Mouse (Mus musculus): ENCODE measurements around the gene Hoxd4.

The Hoxd4 gene

DNA sequence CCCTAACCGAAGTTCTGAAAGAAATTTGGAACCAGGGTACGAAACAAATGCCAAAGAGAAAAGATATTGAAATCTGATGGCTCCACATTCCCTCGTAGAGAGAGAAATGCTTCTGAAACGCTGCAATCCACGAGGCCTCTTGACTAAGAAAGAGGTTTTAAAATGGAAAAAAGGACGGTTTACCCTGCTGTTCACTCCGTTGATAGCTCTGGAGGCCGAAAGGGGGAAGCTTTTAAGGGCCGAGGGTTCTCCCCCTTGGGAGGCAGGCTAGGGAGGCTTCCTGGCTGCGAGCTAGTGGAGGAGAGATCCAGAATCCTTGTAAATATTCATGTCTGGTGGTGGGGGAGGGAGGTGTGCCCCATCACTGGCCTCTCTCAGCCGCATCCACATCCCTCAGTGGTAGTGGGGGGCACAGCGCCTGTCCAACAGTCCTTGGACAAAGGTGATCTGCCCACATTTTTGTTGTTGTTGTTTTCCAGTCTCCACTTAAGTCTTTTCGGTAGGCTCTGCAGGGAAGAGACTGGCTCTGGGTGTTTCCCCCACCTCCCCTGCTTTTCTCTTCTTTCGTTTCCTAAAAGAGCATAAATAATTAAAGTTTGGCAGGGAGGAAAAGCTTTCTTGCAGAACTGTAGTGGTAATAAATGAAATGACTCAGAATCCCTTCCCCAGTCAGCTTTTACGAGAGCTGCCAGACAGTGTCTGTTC is 32.7 kb upstream of the Hoxd4 start, which contains the start of gene Hoxd11:
TSS of gene Hoxd11 (plus strand) at position 667 of the 705 bp plus-strand sequence.
- DNase-seq (ENCODE audit: low read depth, low spot score): no peak

DNA sequence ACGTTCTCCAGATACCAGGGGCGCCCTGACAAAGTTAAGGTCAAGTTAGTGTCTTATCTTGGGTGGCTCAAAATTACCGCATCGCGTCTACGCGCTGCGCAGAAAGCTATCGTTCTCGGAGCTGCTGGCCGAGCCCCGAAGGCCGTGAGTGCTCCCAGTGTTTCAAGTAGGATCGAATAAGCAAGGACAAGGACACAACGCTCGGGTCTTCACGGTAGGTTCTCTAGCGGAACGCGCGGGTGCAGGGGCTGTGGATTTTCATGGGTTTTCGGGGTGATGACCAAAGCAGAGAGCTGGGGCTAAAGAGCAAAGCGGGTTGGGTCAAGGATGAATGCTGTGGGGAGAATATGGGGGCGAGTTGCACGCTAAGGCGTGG is 32.1 kb upstream of the Hoxd4 start:
- no peak for DNase-seq (ENCODE audit: low read depth, low spot score)

DNA sequence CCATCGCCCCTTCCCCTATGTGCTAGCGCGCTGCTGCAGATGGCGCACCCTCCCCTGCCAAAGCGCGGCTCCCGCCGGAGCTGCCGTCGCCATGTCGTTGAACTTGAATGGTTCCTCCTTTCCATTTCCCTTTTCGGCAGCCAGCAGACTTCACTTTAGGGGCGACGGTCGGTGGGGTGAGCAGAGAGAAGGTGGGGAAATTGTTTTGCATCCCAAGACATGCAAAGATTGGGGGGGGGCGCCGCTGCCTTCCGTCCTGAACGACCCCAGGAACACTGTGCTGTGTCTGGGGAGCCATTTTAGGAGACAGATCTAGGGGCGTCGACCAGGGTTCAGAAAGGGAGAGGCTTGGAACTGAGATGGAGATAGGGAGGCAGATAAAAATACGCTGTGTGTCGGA is 31.7 kb upstream of the Hoxd4 start:
- DNase-seq (ENCODE audit: low read depth, low spot score): no peak

DNA sequence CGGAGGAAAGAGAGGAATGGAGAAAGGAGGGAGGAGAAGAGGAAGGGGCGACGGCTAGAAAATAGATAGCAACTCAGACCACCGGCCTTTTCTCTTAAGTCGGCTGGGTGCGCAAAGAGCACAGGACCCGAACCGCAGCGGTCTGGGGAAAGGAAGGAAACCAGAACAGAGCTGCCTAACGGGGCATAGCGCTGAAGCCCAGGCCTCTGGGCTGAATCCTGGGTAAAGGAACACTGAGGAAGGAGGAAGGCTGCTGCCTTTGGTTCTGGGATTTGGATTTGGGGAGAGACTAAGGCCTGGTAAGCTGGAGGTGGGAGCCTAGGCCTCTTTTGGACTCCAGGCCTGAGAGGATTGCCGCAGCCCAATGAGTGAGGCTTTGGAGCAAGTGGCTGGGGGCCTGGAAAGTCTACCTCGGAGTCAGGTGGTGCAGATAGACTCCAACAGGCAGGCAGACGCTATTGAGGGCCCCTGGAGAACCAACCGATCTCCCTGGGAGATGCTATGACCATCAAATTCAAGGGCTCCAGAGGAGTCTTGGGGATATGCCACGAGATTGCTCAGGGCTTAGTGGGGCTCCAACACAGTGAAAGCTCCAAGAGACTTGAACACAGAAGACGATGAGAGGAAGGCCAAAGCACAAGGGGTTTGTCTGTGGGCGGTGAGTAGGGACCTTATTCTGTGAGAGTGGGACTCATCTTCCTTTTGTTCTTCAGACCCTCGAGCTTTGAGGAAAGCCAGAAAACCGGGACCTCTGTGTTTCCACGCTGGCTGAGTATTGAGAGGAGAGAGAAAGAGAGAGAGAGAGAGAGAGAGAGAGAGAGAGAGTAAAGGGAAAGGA is 30.9 kb upstream of the Hoxd4 start:
- DNase-seq (ENCODE audit: low read depth, low spot score): no peak

DNA sequence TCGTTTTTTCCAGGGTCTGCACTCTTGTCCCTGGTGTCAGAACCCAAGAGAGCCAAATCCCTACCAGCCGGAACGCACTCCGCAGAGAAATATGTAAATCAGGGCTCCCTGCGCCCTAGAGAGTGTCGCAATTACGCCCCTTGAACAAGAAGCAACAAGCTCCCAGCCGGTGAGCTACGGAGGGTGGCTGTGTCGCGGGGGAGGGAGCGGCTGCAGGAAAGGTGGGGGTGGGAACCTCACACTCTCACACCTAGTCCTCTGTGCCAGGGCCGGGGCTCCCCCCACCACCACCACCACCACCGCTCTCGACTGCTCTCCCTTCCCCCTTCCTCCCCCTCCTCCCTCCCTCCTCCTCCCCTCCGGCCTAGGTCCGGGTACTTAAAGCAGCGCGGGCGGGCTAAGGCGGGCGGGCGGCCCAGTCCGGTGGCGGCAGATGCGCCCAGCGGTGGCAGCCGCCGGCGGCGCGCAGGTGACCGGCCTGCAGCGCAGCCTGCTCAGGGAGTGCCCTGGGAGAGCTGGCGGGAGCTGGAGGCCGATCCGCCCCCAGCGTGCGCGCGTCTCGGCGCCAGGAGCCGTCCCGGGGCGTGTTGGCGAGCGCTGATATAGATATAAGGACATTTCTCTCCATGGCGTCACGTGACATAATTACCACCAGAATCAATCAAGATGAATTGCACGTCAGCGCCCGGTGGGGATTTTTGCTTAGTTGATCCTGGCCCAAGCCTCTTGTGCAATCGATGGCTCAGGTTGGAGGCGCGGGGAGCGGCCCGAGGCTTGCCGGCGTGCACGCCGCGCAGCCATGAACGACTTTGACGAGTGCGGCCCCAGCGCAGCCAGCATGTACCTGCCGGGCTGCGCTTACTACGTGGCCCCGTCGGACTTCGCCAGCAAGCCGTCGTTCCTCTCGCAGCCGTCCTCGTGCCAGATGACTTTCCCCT is 29.9 kb upstream of the Hoxd4 start:
- no peak for DNase-seq (ENCODE audit: low read depth, low spot score)

DNA sequence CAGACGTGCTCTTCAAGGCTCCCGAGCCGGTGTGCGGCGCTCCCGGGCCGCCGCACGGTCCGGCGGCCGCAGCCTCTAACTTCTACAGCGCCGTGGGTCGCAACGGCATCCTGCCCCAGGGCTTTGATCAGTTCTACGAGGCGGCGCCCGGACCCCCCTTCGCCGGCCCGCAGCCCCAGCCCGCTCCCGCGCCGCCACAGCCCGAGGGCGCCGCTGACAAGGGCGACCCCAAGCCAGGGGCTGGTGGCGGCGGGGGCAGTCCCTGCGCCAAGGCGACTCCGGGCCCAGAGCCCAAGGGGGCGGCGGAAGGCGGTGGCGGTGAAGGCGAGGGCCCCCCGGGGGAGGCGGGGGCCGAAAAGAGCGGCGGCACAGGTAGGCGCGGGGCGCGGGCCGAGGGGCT is 28.9 kb upstream of the Hoxd4 start:
- no peak for DNase-seq (ENCODE audit: low read depth, low spot score)

DNA sequence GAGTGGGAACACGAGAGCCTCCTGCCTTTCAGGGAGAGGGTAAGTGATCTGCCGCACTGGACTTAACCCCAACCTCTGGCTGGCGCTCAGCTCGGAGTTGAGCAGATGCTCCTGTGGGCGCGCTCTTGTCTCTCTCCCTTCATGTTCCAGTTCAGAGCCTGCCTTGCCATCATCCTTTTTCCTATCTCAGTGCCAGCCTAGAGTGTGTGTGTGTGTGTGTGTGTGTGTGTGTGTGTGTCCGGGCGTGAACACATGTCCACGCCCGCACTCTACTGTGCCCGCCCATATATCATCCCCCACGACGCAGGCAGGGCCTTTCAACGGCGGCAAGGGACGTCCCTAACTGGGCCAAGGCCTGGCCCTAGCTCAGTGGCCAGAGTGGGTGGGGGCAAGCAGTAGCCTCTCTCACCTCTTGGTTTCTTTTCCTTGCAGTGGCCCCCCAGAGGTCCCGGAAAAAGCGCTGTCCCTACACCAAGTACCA is 28.2 kb upstream of the Hoxd4 start:
- no peak for DNase-seq (ENCODE audit: low read depth, low spot score)

DNA sequence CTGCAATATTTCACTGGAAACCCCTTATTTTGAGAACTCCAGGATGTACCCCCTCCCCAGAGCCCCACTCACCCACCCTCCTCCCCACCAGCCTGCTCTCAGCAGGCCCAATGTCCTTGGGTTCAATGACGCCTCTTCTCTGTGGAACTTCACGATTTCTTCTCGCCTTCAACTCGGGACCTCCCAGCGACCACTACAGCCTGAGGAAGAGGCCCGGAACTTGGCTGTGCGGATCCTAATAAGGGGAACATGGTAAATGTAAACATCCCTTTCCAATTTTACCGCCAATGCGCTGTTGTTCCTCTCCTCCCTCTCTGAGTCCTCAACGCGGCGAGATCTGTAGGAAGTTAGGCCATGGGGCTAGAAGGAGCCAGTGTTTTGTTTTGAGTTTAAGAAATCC is 27.6 kb upstream of the Hoxd4 start:
- no peak for DNase-seq (ENCODE audit: low read depth, low spot score)

DNA sequence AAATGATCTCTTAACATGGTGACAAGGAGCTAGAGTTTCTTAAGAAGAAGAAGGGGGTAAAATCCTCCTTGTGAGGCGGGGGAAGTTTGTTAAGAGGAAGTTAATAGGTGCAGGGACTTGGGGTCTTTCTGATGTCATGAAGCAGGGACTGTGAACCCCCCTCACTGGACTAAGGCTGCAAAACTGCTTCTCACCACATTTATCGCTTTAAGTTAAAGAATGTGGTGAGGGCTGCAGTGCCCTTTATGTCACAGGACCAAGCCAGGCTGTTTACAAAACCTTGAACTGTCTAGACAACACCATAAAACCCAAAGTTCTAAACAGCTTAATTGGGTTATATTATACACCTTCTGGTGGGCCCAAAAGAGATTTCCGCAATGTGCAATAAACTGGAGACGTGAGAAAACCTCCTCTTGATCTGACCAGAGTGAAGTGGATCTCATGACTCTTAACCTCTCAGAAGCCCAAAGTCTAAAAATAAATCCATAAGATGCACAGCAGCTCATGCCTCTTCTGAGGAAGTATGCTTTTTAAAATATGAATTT is 26.6 kb upstream of the Hoxd4 start:
- DNase-seq (ENCODE audit: low read depth, low spot score): no peak

DNA sequence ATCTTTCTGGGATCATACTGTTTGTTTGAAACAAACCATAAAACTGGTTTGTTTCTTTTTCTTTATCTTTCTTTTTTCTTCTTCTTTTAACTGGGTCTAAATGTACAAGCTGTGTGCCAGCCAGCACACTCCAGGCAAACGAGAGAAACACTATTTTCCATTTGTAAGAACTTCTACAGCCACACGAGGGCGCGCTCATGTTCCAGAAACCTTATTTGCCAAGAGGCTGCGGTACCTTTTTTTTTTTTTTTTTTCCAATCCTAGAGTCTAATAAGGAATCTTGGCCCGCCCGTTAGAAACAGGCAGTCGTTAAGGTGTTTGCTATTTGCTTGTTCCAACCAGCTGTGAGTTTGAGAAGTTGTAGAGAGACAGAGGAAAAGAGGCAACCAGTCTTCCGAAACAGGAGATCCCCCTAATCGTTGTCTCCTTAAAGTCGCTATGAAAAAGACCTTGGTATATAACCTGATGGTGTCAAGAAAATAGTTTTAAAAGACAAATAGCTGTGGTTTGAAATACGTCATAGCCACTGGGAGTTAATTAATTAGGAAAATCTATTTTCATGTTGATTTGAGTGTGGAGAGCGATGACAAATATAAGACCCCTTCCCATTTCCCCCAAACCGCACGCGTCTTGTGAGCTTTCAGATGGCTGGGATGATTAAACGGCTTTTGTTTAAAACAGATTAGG is 25.3 kb upstream of the Hoxd4 start:
- DNase-seq (ENCODE audit: low read depth, low spot score): peak; percentile 89

DNA sequence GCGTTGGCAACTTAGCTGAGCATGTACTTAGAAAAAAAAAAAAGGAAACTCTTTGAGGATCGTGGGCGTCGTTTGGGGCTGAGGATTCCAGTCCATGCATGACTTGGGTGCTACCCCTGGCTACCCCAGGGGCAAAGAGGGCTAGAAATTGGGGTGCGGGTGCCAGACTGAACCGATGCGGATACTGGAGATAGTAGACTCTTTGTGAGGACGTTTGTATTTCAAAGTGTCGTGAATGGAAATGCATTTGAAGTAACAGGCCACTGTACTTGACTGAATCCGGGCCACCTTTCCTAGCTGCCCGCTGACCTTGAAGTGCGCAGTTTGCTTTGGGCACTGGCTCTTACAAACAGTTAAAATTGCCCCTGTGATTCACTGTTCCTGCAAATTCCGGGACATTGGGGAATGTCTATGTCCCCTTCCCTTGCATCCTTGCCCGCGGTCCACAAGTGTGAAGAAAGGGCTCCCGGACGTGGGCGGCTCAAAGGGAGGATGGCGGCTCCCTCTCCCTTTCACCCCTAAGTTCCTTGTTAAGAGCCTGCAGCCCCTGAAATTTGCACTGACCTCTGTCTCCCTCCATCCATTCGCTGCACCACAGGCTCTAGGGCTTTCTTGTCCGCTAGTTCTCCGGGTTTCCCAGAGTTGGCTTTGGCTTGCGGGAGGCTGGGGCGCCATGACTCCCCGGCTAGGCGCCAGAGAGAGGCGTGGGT is 24.6 kb upstream of the Hoxd4 start:
- no peak for DNase-seq (ENCODE audit: low read depth, low spot score)

DNA sequence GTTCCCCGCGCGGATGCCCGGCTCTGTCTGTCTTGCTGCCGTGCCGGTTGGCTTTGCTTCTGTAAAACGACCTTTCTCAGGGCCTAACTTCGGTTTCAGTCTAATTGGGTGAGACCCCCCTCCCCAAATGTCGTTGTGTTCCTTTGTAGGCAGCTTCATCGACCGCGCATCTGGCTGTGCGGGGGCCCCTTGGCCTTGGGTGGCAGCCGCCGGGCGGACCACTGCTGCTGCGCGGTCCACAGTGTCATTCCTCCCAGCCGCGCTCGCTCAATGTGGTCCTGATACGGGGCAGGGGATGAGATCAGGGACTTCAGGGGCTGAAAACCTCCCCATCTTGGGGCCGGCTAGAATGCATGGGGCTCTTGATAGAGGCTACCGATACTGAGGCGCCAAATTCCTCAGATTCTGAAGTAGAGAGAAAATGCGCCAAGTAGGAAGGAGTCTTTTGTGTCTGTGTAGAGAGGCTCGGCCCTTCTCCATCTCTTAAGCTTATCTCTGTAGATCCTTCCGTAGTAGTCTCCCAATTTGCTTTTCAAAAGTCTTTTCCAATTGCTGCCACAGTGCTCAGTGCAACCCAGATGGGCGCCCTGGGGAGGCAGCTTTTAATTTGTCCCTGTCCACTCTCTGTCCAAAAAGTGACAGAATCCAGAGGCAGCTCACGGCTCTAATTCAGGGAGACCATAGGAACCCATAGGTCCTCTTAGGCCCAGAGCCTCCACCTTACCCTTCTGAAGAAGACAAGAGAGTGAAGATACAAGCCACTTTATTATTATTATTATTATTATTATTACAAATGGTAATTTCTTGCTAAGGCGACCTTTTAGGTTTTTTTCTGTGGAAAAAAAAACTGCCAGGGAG is 23.8 kb upstream of the Hoxd4 start:
- DNase-seq (ENCODE audit: low read depth, low spot score): no peak

DNA sequence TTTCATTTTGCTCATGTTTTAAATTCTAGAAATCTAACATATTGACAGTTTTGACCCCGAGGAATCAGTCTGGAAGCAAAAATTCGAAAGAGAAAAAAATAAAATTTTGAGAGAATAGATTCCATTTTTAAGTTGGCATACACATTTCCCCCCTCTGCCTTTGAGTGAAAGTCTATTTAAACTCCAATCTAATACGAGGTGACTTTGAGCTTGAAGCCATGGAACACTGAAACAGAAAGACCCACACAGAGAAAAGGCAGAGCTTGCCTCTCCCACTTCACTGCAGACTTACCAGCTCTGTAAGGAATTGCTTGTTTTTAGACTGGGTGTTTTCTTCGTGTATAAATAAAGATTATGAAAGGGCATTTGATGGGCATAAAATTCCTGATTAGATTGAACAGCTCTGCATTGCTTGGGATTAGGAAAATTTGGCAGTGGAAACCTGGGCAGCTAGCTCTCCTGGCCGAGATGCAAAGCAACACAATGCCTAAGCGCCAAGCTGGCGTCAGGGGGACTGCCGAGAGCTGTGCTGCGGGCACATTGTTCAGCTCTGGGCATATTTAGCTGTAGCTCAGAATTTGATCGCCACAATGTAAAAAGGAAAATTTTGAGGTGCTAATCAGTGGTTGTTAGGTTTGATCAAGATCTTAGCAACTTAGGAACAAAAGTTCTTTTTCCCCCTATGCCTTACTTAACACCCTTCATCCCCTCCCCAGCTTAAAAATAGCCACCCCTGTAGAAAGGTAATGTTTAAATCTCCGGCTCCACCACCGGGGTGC is 22.7 kb upstream of the Hoxd4 start:
- no peak for DNase-seq (ENCODE audit: low read depth, low spot score)

DNA sequence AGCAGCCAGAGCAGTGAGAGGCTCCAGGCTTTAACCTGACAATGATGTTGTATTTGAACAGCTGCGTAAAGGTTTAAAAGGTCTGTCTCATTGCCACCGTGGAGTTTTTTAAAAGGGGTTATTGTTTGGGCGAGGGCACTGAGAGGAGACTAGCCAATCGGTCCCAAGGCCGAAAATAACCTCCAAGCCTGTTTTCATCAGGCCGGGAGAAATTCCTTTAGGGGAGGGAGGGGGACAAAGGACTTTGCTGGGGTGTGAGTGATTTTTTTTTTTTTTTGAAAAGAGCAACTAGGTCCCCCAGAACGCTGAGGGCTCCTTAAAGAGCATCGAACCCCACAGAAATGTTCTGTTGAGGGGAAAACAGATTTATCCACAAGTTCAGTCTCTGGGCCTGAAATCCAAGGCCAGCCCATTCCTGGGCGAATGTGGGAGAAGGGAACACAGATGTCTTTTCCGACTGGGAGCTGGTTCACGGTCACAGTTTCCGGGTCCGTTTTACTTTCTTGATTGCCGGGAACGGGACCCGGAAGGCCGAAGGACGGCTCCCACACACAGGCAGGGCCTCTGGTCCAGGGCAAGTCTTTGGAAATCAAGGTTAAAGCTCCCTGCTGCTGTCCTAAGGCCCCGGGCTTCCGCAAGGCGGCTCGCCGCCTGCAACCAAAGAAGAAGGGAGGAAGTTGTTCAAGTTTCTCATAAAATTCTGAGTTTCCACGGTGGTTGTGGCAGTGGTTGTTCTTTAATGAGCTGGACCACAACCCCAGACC is 22.0 kb upstream of the Hoxd4 start:
- no peak for DNase-seq (ENCODE audit: low read depth, low spot score)

DNA sequence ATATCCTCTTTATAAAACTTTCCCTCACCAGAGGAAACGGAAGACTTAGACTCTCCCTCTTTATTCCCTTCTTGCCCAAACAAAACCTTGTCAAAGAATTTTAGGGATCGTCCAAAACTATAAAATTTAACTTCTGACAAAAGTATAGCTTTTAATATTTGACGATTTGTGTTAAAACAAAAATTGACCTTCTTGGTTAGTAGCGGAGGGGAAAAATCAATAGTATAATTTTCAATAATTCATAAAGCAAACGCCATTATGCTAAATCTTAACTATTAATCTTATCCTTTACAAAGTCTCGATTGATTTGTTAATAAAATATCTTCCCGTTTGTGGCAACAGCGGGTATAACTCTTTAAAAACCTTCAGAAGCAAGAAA is 21.4 kb upstream of the Hoxd4 start:
- DNase-seq (ENCODE audit: low read depth, low spot score): no peak

DNA sequence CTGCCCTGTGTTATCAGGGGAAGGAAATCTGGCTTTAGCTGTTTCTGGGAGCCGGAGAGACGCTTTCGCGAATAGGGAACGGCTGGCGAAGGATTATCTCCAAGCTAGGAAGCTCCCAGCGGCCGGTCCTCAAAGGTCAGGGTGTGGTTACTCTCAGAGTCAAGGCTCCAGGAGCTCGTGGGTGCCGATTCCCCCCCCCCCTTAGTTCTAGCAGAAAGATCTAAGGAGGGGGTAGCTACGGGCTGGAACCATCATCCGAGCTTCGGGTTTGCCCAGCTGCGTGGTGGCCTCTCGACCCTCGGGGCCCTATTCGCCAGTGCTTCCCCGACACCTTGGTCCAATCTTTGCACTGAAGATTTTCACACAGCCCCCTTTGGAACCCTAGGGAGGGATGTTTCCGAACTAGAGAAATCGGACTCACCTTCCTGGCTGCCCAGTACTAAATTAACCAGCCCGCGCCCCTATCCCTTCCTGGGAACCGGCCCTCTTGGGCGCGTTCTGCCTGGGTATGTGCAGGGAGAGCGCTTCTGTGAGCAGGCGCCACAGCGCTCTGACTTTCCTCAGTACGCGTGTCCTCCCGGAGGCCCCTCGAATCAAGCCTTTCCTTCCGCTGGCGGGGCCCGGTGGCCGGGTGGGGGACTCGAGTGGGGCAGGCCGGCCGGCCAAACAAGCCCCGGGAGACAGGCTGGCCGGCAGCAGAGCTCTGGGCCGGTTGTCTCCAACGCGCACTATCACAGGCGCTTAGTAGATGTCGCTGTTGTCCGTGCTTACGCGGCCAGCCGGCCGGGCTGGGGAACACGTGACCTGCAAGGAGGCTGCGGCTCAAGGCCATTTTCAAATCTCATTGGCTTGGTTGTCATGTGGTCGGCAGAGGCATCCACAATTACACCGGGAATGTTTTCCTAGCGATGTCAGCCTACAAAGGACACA is 20.4 kb upstream of the Hoxd4 start, which contains the start of gene Hoxd10:
TSS of gene Hoxd10 (plus strand) at position 903 of the 930 bp plus-strand sequence.
- peak; percentile 95 for DNase-seq (ENCODE audit: low read depth, low spot score)

All from mesoderm, embryonic 11.5 days (tissue).